Mouse (Mus musculus): ENCODE measurements around the gene Dusp3. TPM values are rescaled to one million over a fixed set of nuclear protein-coding genes. Genes with fewer than 3 reads are reported as not detected.

Dusp3 gene
- polyA plus RNA-seq, 1 experiment from 2014 or later, result 14.5 TPM

- Histone ChIP-seq H3K9ac (replicated peaks; ENCODE audit: low read depth, low read length) (no peak overlapping the region), H3K4me1 (replicated peaks; ENCODE audit: control insufficient read depth, insufficient read depth, low read length) (no peaks in the 10 kb centered on the region), H3K27ac (ENCODE audit: low read length) (no peak overlapping the region), H3K4me2 (ENCODE audit: low read length) (no peak overlapping the region), H3K9me3 (ENCODE audit: control insufficient read depth, low read length) (no peaks in the 10 kb centered on the region), H3K27me3 (replicated peaks; ENCODE audit: control insufficient read depth, insufficient read depth, low read length) (no peaks in the 10 kb centered on the region), H3K4me3 (replicated peaks; ENCODE audit: low read length) (no peak overlapping the region), H3K36me3 (ENCODE audit: control insufficient read depth, insufficient read depth) (no peaks in the 10 kb centered on the region)
- 71% methylated on average over 6 of the region's 6 CpGs for WGBS
- ATAC-seq, result no peak
These were observed 12.6 kb downstream of the Dusp3 start for GRCm38 (mm10) chr11:101974181-101974580.

- H3K4me1 ChIP-seq (replicated peaks; ENCODE audit: control insufficient read depth, insufficient read depth, low read length), result 0 out of 2 replicates have a peak, but pooled peaks cover 3% of the 10 kb centered on the region
These were observed 13.3 kb downstream of the Dusp3 start for GRCm38 (mm10) chr11:101973496-101973895.

GRCm38 (mm10) chr11:101972651-101973050, 14.2 kb downstream of the Dusp3 start:
- Histone ChIP-seq H3K4me2 (ENCODE audit: low read length) (no peak overlapping the region), H3K36me3 (ENCODE audit: control insufficient read depth, insufficient read depth) (no peaks in the 10 kb centered on the region), H3K4me1 (replicated peaks; ENCODE audit: control insufficient read depth, insufficient read depth, low read length) (0 out of 2 replicates have a peak, but pooled peaks cover 4% of the 10 kb centered on the region), H3K9ac (replicated peaks; ENCODE audit: low read depth, low read length) (no peak overlapping the region), H3K4me3 (replicated peaks; ENCODE audit: low read length) (no peak overlapping the region), H3K27me3 (replicated peaks; ENCODE audit: control insufficient read depth, insufficient read depth, low read length) (no peaks in the 10 kb centered on the region), H3K9me3 (ENCODE audit: control insufficient read depth, low read length) (no peaks in the 10 kb centered on the region), H3K27ac (ENCODE audit: low read length) (no peak overlapping the region)
- WGBS, result 96% methylated on average over 5 of the region's 5 CpGs
- no peak for ATAC-seq

More at GRCm38 (mm10) chr11:101973496-101973895, 13.3 kb downstream of the Dusp3 start:
- Histone ChIP-seq H3K9ac (replicated peaks; ENCODE audit: low read depth, low read length) (no peak overlapping the region), H3K4me2 (ENCODE audit: low read length) (no peak overlapping the region), H3K27ac (ENCODE audit: low read length) (no peak overlapping the region), H3K4me3 (replicated peaks; ENCODE audit: low read length) (no peak overlapping the region), H3K9me3 (ENCODE audit: control insufficient read depth, low read length) (no peaks in the 10 kb centered on the region), H3K36me3 (ENCODE audit: control insufficient read depth, insufficient read depth) (no peaks in the 10 kb centered on the region), H3K27me3 (replicated peaks; ENCODE audit: control insufficient read depth, insufficient read depth, low read length) (no peaks in the 10 kb centered on the region)
- WGBS, result 78% methylated on average over 9 of the region's 9 CpGs
- ATAC-seq, result no peak

- WGBS, result 70% methylated on average over 3 of the region's 3 CpGs
- Histone ChIP-seq H3K4me2 (ENCODE audit: low read length) (no peak overlapping the region), H3K36me3 (ENCODE audit: control insufficient read depth, insufficient read depth) (no peaks in the 10 kb centered on the region), H3K9me3 (ENCODE audit: control insufficient read depth, low read length) (no peaks in the 10 kb centered on the region), H3K9ac (replicated peaks; ENCODE audit: low read depth, low read length) (no peak overlapping the region), H3K27me3 (replicated peaks; ENCODE audit: control insufficient read depth, insufficient read depth, low read length) (no peaks in the 10 kb centered on the region), H3K27ac (ENCODE audit: low read length) (no peak overlapping the region), H3K4me1 (replicated peaks; ENCODE audit: control insufficient read depth, insufficient read depth, low read length) (0 out of 2 replicates have a peak, but pooled peaks cover 4% of the 10 kb centered on the region), H3K4me3 (replicated peaks; ENCODE audit: low read length) (no peak overlapping the region)
- no peak for ATAC-seq
These were observed 14.7 kb downstream of the Dusp3 start for GRCm38 (mm10) chr11:101972097-101972496.

GRCm38 (mm10) chr11:101971410-101971809, 15.4 kb downstream of the Dusp3 start:
- H3K27ac ChIP-seq (ENCODE audit: low read length), result no peak overlapping the region
- ATAC-seq, result no peak

GRCm38 (mm10) chr11:101969835-101970234, 17.0 kb downstream of the Dusp3 start:
- Histone ChIP-seq H3K4me3 (replicated peaks; ENCODE audit: low read length) (no peak overlapping the region), H3K9ac (replicated peaks; ENCODE audit: low read depth, low read length) (no peak overlapping the region), H3K36me3 (ENCODE audit: control insufficient read depth, insufficient read depth) (no peaks in the 10 kb centered on the region), H3K9me3 (ENCODE audit: control insufficient read depth, low read length) (no peaks in the 10 kb centered on the region), H3K4me2 (ENCODE audit: low read length) (no peak overlapping the region), H3K27me3 (replicated peaks; ENCODE audit: control insufficient read depth, insufficient read depth, low read length) (peaks cover 18% of the 10 kb centered on the region), H3K4me1 (replicated peaks; ENCODE audit: control insufficient read depth, insufficient read depth, low read length) (0 out of 2 replicates have a peak, but pooled peaks cover 4% of the 10 kb centered on the region), H3K27ac (ENCODE audit: low read length) (no peak overlapping the region)
- no peak for ATAC-seq
- 81% methylated on average over 13 of the region's 13 CpGs for WGBS

More at GRCm38 (mm10) chr11:101971410-101971809, 15.4 kb downstream of the Dusp3 start:
- H3K4me1 ChIP-seq (replicated peaks; ENCODE audit: control insufficient read depth, insufficient read depth, low read length), result 0 out of 2 replicates have a peak, but pooled peaks cover 4% of the 10 kb centered on the region
- H3K9ac ChIP-seq (replicated peaks; ENCODE audit: low read depth, low read length), result no peak overlapping the region
- peaks cover 3% of the 10 kb centered on the region for H3K27me3 ChIP-seq (replicated peaks; ENCODE audit: control insufficient read depth, insufficient read depth, low read length)
- WGBS, result 46% methylated on average over 3 of the region's 3 CpGs
- H3K4me3 ChIP-seq (replicated peaks; ENCODE audit: low read length), result no peak overlapping the region
- no peak overlapping the region for H3K4me2 ChIP-seq (ENCODE audit: low read length)
- H3K9me3 ChIP-seq (ENCODE audit: control insufficient read depth, low read length), result no peaks in the 10 kb centered on the region
- H3K36me3 ChIP-seq (ENCODE audit: control insufficient read depth, insufficient read depth), result no peaks in the 10 kb centered on the region

- Histone ChIP-seq H3K9ac (replicated peaks; ENCODE audit: low read depth, low read length) (no peak overlapping the region), H3K4me3 (replicated peaks; ENCODE audit: low read length) (no peak overlapping the region), H3K27me3 (replicated peaks; ENCODE audit: control insufficient read depth, insufficient read depth, low read length) (peaks cover 28% of the 10 kb centered on the region), H3K9me3 (ENCODE audit: control insufficient read depth, low read length) (no peaks in the 10 kb centered on the region), H3K36me3 (ENCODE audit: control insufficient read depth, insufficient read depth) (no peaks in the 10 kb centered on the region), H3K4me2 (ENCODE audit: low read length) (no peak overlapping the region), H3K4me1 (replicated peaks; ENCODE audit: control insufficient read depth, insufficient read depth, low read length) (peaks cover 10% of the 10 kb centered on the region; the same call in 1 of the 2 replicates), H3K27ac (ENCODE audit: low read length) (no peak overlapping the region)
- 0% methylated on average over 5 of the region's 5 CpGs for WGBS
- peak; percentile 62; the same call in 1 of the 2 replicates for ATAC-seq
These were observed 18.0 kb downstream of the Dusp3 start for GRCm38 (mm10) chr11:101968791-101969190.

GRCm38 (mm10) chr11:101968311-101968710, 18.5 kb downstream of the Dusp3 start:
- Histone ChIP-seq H3K4me2 (ENCODE audit: low read length) (no peak overlapping the region), H3K27ac (ENCODE audit: low read length) (no peak overlapping the region), H3K4me1 (replicated peaks; ENCODE audit: control insufficient read depth, insufficient read depth, low read length) (peaks cover 15% of the 10 kb centered on the region), H3K27me3 (replicated peaks; ENCODE audit: control insufficient read depth, insufficient read depth, low read length) (peaks cover 33% of the 10 kb centered on the region), H3K9me3 (ENCODE audit: control insufficient read depth, low read length) (no peaks in the 10 kb centered on the region), H3K4me3 (replicated peaks; ENCODE audit: low read length) (no peak overlapping the region), H3K9ac (replicated peaks; ENCODE audit: low read depth, low read length) (no peak overlapping the region), H3K36me3 (ENCODE audit: control insufficient read depth, insufficient read depth) (no peaks in the 10 kb centered on the region)
- no peak for ATAC-seq
- 8% methylated on average over 7 of the region's 7 CpGs for WGBS

GRCm38 (mm10) chr11:101966965-101967614, 19.7 kb downstream of the Dusp3 start, which contains the start of gene Sost:
Gene Sost (minus strand): TSS chr11:101967015.
- Histone ChIP-seq H3K9ac (replicated peaks; ENCODE audit: low read depth, low read length) (no peak within 1 kb of the TSS), H3K4me3 (replicated peaks; ENCODE audit: low read length) (no peak within 1 kb of the TSS), H3K4me2 (ENCODE audit: low read length) (no peak within 1 kb of the TSS), H3K27me3 (replicated peaks; ENCODE audit: control insufficient read depth, insufficient read depth, low read length) (peaks cover 39% of the 10 kb centered on the region), H3K36me3 (ENCODE audit: control insufficient read depth, insufficient read depth) (no peaks in the 10 kb centered on the region), H3K9me3 (ENCODE audit: control insufficient read depth, low read length) (no peaks in the 10 kb centered on the region), H3K27ac (ENCODE audit: low read length) (no peak within 1 kb of the TSS), H3K4me1 (replicated peaks; ENCODE audit: control insufficient read depth, insufficient read depth, low read length) (peaks cover 22% of the 10 kb centered on the region)
- WGBS, result 21% methylated on average over 9 of the region's 10 CpGs
- no peak for ATAC-seq

All from forebrain, embryonic 16.5 days (tissue).